Mouse (Mus musculus): ENCODE measurements around the gene Cbfa2t3. TPM values are rescaled to one million over a fixed set of nuclear protein-coding genes. Genes with fewer than 3 reads are reported as not detected.
"Not testable (repeated sequence)": the region's sequence is repeated elsewhere in the genome, so short reads cannot be mapped to it uniquely, and the experiment has no call there.

The Cbfa2t3 gene
- polyA plus RNA-seq, 1 experiment from 2014 or later: 2.4 TPM

- Histone ChIP-seq H3K36me3 (replicated peaks) (0 out of 2 replicates have a peak, but pooled peaks cover 8% of the 10 kb centered on the region), H3K4me1 (peaks cover 34% of the 10 kb centered on the region), H3K27me3 (ENCODE audit: poor library complexity, severe bottlenecking) (no peaks in the 10 kb centered on the region), H3K9me3 (no peaks in the 10 kb centered on the region), H3K4me3 (no peak overlapping the region), H3K27ac (no peak overlapping the region)
- WGBS: 85% methylated on average over 9 of the region's 9 CpGs
- DNase-seq (ENCODE audit: extremely low spot score, low spot score): no peak
Measured at GRCm38 (mm10) chr8:122636803-122637175, 62.1 kb downstream of the Cbfa2t3 start.

GRCm38 (mm10) chr8:122635878-122636802 lies 62.8 kb downstream of the Cbfa2t3 start:
- Histone ChIP-seq H3K27me3 (ENCODE audit: poor library complexity, severe bottlenecking) (no peaks in the 10 kb centered on the region), H3K36me3 (replicated peaks) (0 out of 2 replicates have a peak, but pooled peaks cover 8% of the 10 kb centered on the region), H3K4me3 (no peak overlapping the region), H3K4me1 (peaks cover 28% of the 10 kb centered on the region), H3K9me3 (no peaks in the 10 kb centered on the region), H3K27ac (no peak overlapping the region)
- WGBS: 82% methylated on average over 14 of the region's 14 CpGs
- DNase-seq (ENCODE audit: extremely low spot score, low spot score): no peak

- no peak overlapping the region for H3K27ac ChIP-seq
- H3K36me3 ChIP-seq (replicated peaks): 0 out of 2 replicates have a peak, but pooled peaks cover 8% of the 10 kb centered on the region
- peaks cover 24% of the 10 kb centered on the region for H3K4me1 ChIP-seq
- H3K27me3 ChIP-seq (ENCODE audit: poor library complexity, severe bottlenecking): peaks cover 24% of the 10 kb centered on the region
- H3K9me3 ChIP-seq: no peaks in the 10 kb centered on the region
- WGBS: 96% methylated on average over 14 of the region's 14 CpGs
- no peak overlapping the region for H3K4me3 ChIP-seq
- no peak for DNase-seq (ENCODE audit: extremely low spot score, low spot score)
Measured at GRCm38 (mm10) chr8:122633205-122633604, 65.7 kb downstream of the Cbfa2t3 start.

- H3K27ac ChIP-seq; DNase-seq (ENCODE audit: extremely low spot score, low spot score); H3K36me3 ChIP-seq (replicated peaks); H3K9me3 ChIP-seq; H3K4me3 ChIP-seq: not testable (repeated sequence)
- H3K4me1 ChIP-seq: peaks cover 24% of the 10 kb centered on the region
- WGBS: 77% methylated on average over 3 of the region's 3 CpGs
- peaks cover 33% of the 10 kb centered on the region for H3K27me3 ChIP-seq (ENCODE audit: poor library complexity, severe bottlenecking)
Measured at GRCm38 (mm10) chr8:122632134-122632533, 66.8 kb downstream of the Cbfa2t3 start.

GRCm38 (mm10) chr8:122630696-122631095 lies 68.2 kb downstream of the Cbfa2t3 start:
- Histone ChIP-seq H3K27ac (peak overlapping the region; percentile 64), H3K9me3 (no peaks in the 10 kb centered on the region), H3K27me3 (ENCODE audit: poor library complexity, severe bottlenecking) (peaks cover 33% of the 10 kb centered on the region), H3K4me1 (peaks cover 17% of the 10 kb centered on the region), H3K36me3 (replicated peaks) (0 out of 2 replicates have a peak, but pooled peaks cover 8% of the 10 kb centered on the region), H3K4me3 (peak overlapping the region; percentile 26)
- 59% methylated on average over 22 of the region's 22 CpGs for WGBS
- DNase-seq (ENCODE audit: extremely low spot score, low spot score): no peak

GRCm38 (mm10) chr8:122629388-122629787 lies 69.5 kb downstream of the Cbfa2t3 start:
- no peak for DNase-seq (ENCODE audit: extremely low spot score, low spot score)

GRCm38 (mm10) chr8:122626896-122627295 lies 72.0 kb downstream of the Cbfa2t3 start:
- H3K27ac ChIP-seq: no peak overlapping the region
- no peak for DNase-seq (ENCODE audit: extremely low spot score, low spot score)
- 81% methylated on average over 2 of the region's 2 CpGs for WGBS

More at GRCm38 (mm10) chr8:122629388-122629787, 69.5 kb downstream of the Cbfa2t3 start:
- 21% methylated on average over 10 of the region's 10 CpGs for WGBS
- Histone ChIP-seq H3K9me3 (no peaks in the 10 kb centered on the region), H3K27ac (no peak overlapping the region), H3K4me1 (peaks cover 16% of the 10 kb centered on the region), H3K4me3 (no peak overlapping the region), H3K36me3 (replicated peaks) (0 out of 2 replicates have a peak, but pooled peaks cover 2% of the 10 kb centered on the region), H3K27me3 (ENCODE audit: poor library complexity, severe bottlenecking) (peaks cover 33% of the 10 kb centered on the region)

GRCm38 (mm10) chr8:122625811-122626210 lies 73.1 kb downstream of the Cbfa2t3 start:
- WGBS: 90% methylated on average over 9 of the region's 9 CpGs

More at GRCm38 (mm10) chr8:122626896-122627295, 72.0 kb downstream of the Cbfa2t3 start:
- Histone ChIP-seq H3K36me3 (replicated peaks) (no peaks in the 10 kb centered on the region), H3K4me1 (peaks cover 33% of the 10 kb centered on the region), H3K9me3 (no peaks in the 10 kb centered on the region), H3K27me3 (ENCODE audit: poor library complexity, severe bottlenecking) (peaks cover 33% of the 10 kb centered on the region), H3K4me3 (no peak overlapping the region)

GRCm38 (mm10) chr8:122624653-122625052 lies 74.3 kb downstream of the Cbfa2t3 start:
- no peaks in the 10 kb centered on the region for H3K36me3 ChIP-seq (replicated peaks)
- no peak overlapping the region; the same call in 1 of the 2 replicates for H3K27ac ChIP-seq
- H3K4me3 ChIP-seq: no peak overlapping the region
- WGBS: 79% methylated on average over 5 of the region's 5 CpGs
- no peaks in the 10 kb centered on the region for H3K9me3 ChIP-seq
- H3K27me3 ChIP-seq (ENCODE audit: poor library complexity, severe bottlenecking): peaks cover 20% of the 10 kb centered on the region
- H3K4me1 ChIP-seq: peaks cover 38% of the 10 kb centered on the region
- DNase-seq (ENCODE audit: extremely low spot score, low spot score): no peak

More at GRCm38 (mm10) chr8:122625811-122626210, 73.1 kb downstream of the Cbfa2t3 start:
- H3K27me3 ChIP-seq (ENCODE audit: poor library complexity, severe bottlenecking): peaks cover 30% of the 10 kb centered on the region
- H3K27ac ChIP-seq: no peak overlapping the region
- no peaks in the 10 kb centered on the region for H3K36me3 ChIP-seq (replicated peaks)
- H3K4me3 ChIP-seq: no peak overlapping the region
- peaks cover 36% of the 10 kb centered on the region for H3K4me1 ChIP-seq
- no peak for DNase-seq (ENCODE audit: extremely low spot score, low spot score)
- H3K9me3 ChIP-seq: no peaks in the 10 kb centered on the region

- WGBS: 91% methylated on average over 17 of the region's 17 CpGs
- no peak overlapping the region; the same call in 1 of the 2 replicates for H3K27ac ChIP-seq
- peaks cover 17% of the 10 kb centered on the region for H3K27me3 ChIP-seq (ENCODE audit: poor library complexity, severe bottlenecking)
- no peak for DNase-seq (ENCODE audit: extremely low spot score, low spot score)
- peaks cover 39% of the 10 kb centered on the region for H3K4me1 ChIP-seq
- H3K36me3 ChIP-seq (replicated peaks): no peaks in the 10 kb centered on the region
- no peaks in the 10 kb centered on the region for H3K9me3 ChIP-seq
- no peak overlapping the region for H3K4me3 ChIP-seq
Measured at GRCm38 (mm10) chr8:122623844-122624642, 74.9 kb downstream of the Cbfa2t3 start.

- peaks cover 47% of the 10 kb centered on the region for H3K4me1 ChIP-seq
- no peaks in the 10 kb centered on the region for H3K9me3 ChIP-seq
- no peaks in the 10 kb centered on the region for H3K36me3 ChIP-seq (replicated peaks)
- 61% methylated on average over 6 of the region's 6 CpGs for WGBS
- 0 out of 2 replicates have a peak, but pooled peaks cover 4% of the 10 kb centered on the region for H3K27me3 ChIP-seq (ENCODE audit: poor library complexity, severe bottlenecking)
- H3K27ac ChIP-seq: 0 out of 2 replicates have a peak within 1 kb of the TSS, but pooled peaks have one; percentile 13
- DNase-seq (ENCODE audit: extremely low spot score, low spot score): no peak
- H3K4me3 ChIP-seq: no peak within 1 kb of the TSS
Measured at GRCm38 (mm10) chr8:122622727-122623126, 76.2 kb downstream of the Cbfa2t3 start, which contains the start of gene Pabpn1l. Pabpn1l (minus strand) TSS chr8:122622739.

GRCm38 (mm10) chr8:122620446-122620845 lies 78.5 kb downstream of the Cbfa2t3 start:
- no peak for DNase-seq (ENCODE audit: extremely low spot score, low spot score)
- Histone ChIP-seq H3K4me1 (peaks cover 47% of the 10 kb centered on the region), H3K27ac (peak overlapping the region; percentile 49; the same call in 1 of the 2 replicates), H3K9me3 (no peaks in the 10 kb centered on the region), H3K36me3 (replicated peaks) (no peaks in the 10 kb centered on the region; the same call in 1 of the 2 replicates), H3K4me3 (no peak overlapping the region), H3K27me3 (ENCODE audit: poor library complexity, severe bottlenecking) (no peaks in the 10 kb centered on the region)
- 39% methylated on average over 5 of the region's 5 CpGs for WGBS

Data from forebrain, embryonic 10.5 days (tissue).